Mouse (Mus musculus) CD4-positive, CD25-positive, alpha-beta regulatory T cell (primary cell): ENCODE results near the gene C1rb. TPM values are rescaled to one million over a fixed set of nuclear protein-coding genes. Genes with fewer than 3 reads are reported as not detected.

ENCODE experiments used
- polyA plus RNA-seq: library from polyadenylated mRNA; unstranded; fragments of 100-300 nt; shearing (Covaris generic); gene quantifications from one replicate; pipeline ENCODE4 v1.2.1, GENCODE M21; 2017

Gene C1rb
- polyA plus RNA-seq, result not detected

GRCm38 (mm10) chr6:124570026-124570425, at the start of gene C1rb:
TSS of gene C1rb (plus strand) at chr6:124570294.

GRCm38 (mm10) chr6:124542284-124542683, 27.8 kb upstream of the C1rb start, which contains the start of gene C1s1:
TSS of gene C1s1 (minus strand) at chr6:124542359.

Other genes starting within 250 kb of the C1rb start
- 32.1 TPM for gene Pex5, start 155.2 kb upstream of the C1rb start, polyA plus RNA-seq
- 0.17 TPM for gene Clstn3, start 105.5 kb upstream of the C1rb start, polyA plus RNA-seq
- not detected for gene C1rl, start 77.2 kb upstream of the C1rb start, polyA plus RNA-seq
- 0.07 TPM for gene C1ra, start 57.9 kb upstream of the C1rb start, polyA plus RNA-seq
- gene C1s1, start 27.9 kb upstream of the C1rb start, polyA plus RNA-seq, result not detected
- not detected for gene C1s2, start 65.8 kb downstream of the C1rb start, polyA plus RNA-seq
- 58.1 TPM for gene Lpcat3, start 92.7 kb downstream of the C1rb start, polyA plus RNA-seq
- 298 TPM for gene Emg1, start 141.9 kb downstream of the C1rb start, polyA plus RNA-seq
- 218 TPM for gene Phb2, start 142.0 kb downstream of the C1rb start, polyA plus RNA-seq
- 385 TPM for gene Ptpn6, start 168.4 kb downstream of the C1rb start, polyA plus RNA-seq
- 417 TPM for gene Grcc10, start 171.1 kb downstream of the C1rb start, polyA plus RNA-seq
- not detected for gene Gm45234, start 185.7 kb downstream of the C1rb start, polyA plus RNA-seq
- gene Atn1, start 186.2 kb downstream of the C1rb start, polyA plus RNA-seq, result 7.2 TPM
- gene Eno2, start 199.4 kb downstream of the C1rb start, polyA plus RNA-seq, result 6.6 TPM
- gene Lrrc23, start 209.4 kb downstream of the C1rb start, polyA plus RNA-seq, result 1.3 TPM
- 2.7 TPM for gene Spsb2, start 238.4 kb downstream of the C1rb start, polyA plus RNA-seq
- gene Tpi1, start 244.0 kb downstream of the C1rb start, polyA plus RNA-seq, result 94.6 TPM